Mouse (Mus musculus) heart, adult 18-20 months (tissue): ENCODE data around the gene Kif14. TPM values are rescaled to one million over a fixed set of nuclear protein-coding genes. Genes with fewer than 3 reads are reported as not detected.

Experiments
- DNase-seq, 2 experiments: peaks; one replicate each; pipeline ENCODE4 v3.0.0; 2021 to 2022; ENCODE audit warnings: mixed read lengths in 1 of 2
- long read RNA-seq, 2 experiments: library from polyadenylated mRNA; stranded (forward); transcript quantifications; one replicate each; pipeline ENCODE4 v2.0.0; 2021
- total RNA-seq, 2 experiments: library from RNA; stranded (reverse); gene quantifications; 2 replicates each; pipeline ENCODE4 v1.2.3; 2021

The Kif14 gene
- total RNA-seq, result under 1 TPM; 0.10 to 0.15 TPM
- long read RNA-seq, experiment 1, result 0 reads
- long read RNA-seq, experiment 2, result 0 reads

- peak; percentile 94 for DNase-seq
These were observed at the start of gene Kif14 for GRCm38 (mm10) chr1:136466143-136466811. Gene Kif14, plus strand, starts transcription at chr1:136466343.

GRCm38 (mm10) chr1:136418393-136418792, 47.8 kb upstream of the Kif14 start:
- DNase-seq, result no peak

- no peak for DNase-seq
These were observed 38.8 kb upstream of the Kif14 start for GRCm38 (mm10) chr1:136427166-136427969.

- no peak for DNase-seq
These were observed 37.2 kb upstream of the Kif14 start for GRCm38 (mm10) chr1:136428981-136429380.

GRCm38 (mm10) chr1:136430126-136430818, 35.9 kb upstream of the Kif14 start:
- DNase-seq, result peak in 1 of 2 experiments; percentile 7

GRCm38 (mm10) chr1:136440741-136441140, 25.4 kb upstream of the Kif14 start:
- no peak for DNase-seq

- DNase-seq, result no peak
These were observed 23.3 kb upstream of the Kif14 start for GRCm38 (mm10) chr1:136442809-136443208.

GRCm38 (mm10) chr1:136444555-136445255, 21.4 kb upstream of the Kif14 start:
- DNase-seq, result no peak

GRCm38 (mm10) chr1:136446933-136447332, 19.2 kb upstream of the Kif14 start:
- DNase-seq, result no peak

GRCm38 (mm10) chr1:136447338-136447737, 18.8 kb upstream of the Kif14 start:
- DNase-seq, result no peak

- DNase-seq, result no peak
These were observed 16.6 kb upstream of the Kif14 start for GRCm38 (mm10) chr1:136449541-136449940.

- DNase-seq, result no peak
These were observed 15.9 kb upstream of the Kif14 start for GRCm38 (mm10) chr1:136450206-136450605.

GRCm38 (mm10) chr1:136452421-136452820, 13.7 kb upstream of the Kif14 start:
- no peak for DNase-seq

GRCm38 (mm10) chr1:136455756-136456585, 10.2 kb upstream of the Kif14 start:
- DNase-seq, result no peak

- no peak for DNase-seq
These were observed 9.4 kb upstream of the Kif14 start for GRCm38 (mm10) chr1:136456741-136457140.

- no peak for DNase-seq
These were observed 8.7 kb upstream of the Kif14 start for GRCm38 (mm10) chr1:136457403-136457802.

GRCm38 (mm10) chr1:136458691-136459245, 7.4 kb upstream of the Kif14 start:
- DNase-seq, result peak; percentile 28 to 59

- peak; percentile 10 to 17 for DNase-seq
These were observed 3.7 kb upstream of the Kif14 start for GRCm38 (mm10) chr1:136462443-136462842.

GRCm38 (mm10) chr1:136465168-136465567, 975 bp upstream of the Kif14 start:
- DNase-seq, result no peak

GRCm38 (mm10) chr1:136469408-136469807, 3.3 kb downstream of the Kif14 start:
- no peak for DNase-seq

GRCm38 (mm10) chr1:136470471-136470870, 4.3 kb downstream of the Kif14 start:
- no peak for DNase-seq
